Mouse (Mus musculus) thymus, postnatal 36 days (tissue): ENCODE results near the gene Lin28a.
A peak's percentile ranks its signal among the peaks of the same experiment; 100 is the strongest.

Source experiments
- DNase-seq, 2 experiments: peaks; one replicate each; pipeline ENCODE4 v3.0.0; 2022; ENCODE audit warnings: mixed read lengths in 2 of 2

The Lin28a gene

GRCm38 (mm10) chr4:134018779-134019145 is at the start of gene Lin28a:
Gene Lin28a (minus strand): TSS chr4:134018841.
- DNase-seq: no peak

DNA sequence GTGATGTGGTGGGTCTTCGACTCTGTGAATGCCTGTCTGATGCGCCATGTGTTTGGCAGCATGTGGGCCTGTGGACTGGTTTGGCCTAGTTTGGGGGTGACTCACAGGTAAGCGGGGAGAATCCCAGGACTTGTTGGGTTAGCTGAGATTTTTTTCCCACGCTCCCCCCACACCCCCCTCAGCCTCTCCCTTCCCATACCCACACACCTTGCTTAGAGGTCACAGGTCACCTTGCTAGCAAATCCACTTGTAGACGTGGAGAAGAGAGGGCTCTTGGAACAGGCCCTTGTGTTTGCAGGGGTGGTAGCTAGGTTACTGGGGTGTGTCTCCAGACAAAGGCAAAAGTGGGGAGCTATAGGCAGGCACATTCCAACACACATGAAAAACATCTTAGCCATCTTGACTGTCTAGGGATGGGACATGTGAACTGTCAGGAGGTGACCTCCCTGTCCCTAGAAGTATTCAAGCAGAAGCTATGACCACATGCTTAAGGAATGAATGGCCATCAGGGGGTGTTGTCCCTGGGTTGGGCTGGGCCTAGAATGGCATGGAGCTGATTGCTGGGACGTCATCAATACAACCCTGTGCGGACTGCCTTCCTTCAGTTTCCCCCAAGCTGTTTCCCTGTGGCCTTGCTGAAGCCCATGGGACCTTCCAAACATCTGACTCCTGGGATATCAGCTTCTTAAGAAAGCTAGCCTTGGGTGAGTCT is 49.3 kb upstream of the Lin28a start:
- DNase-seq: no peak

GRCm38 (mm10) chr4:134067383-134067782 is 48.7 kb upstream of the Lin28a start:
- DNase-seq: no peak

DNA sequence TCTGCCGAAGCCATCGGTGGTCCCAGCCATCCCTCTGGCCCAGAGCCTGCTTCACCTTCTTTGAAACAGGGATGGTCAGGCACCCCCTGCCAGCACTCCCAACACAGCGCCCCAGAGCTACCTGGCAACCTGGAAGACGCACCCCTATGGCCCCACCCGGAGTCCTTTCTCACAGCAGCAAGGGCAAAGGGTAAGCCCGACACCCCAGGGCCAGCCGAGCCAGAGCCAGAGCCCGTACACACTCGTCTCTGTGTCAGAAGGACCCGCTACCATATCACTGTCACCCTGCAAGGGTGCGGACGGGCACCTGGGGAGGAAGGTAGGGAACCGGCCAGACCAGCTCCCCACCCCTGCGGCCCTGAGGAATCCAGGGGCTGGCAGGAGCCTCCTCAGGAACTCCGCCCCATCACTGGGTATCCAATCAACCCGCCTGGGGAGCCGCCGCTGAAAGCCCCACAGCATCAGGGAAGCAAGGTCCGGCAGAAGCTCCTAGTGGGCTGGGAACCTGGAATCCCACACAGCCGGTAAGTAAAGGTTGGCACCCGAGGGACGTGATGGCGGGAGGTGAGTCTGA is 46.9 kb upstream of the Lin28a start:
- DNase-seq: no peak

DNA sequence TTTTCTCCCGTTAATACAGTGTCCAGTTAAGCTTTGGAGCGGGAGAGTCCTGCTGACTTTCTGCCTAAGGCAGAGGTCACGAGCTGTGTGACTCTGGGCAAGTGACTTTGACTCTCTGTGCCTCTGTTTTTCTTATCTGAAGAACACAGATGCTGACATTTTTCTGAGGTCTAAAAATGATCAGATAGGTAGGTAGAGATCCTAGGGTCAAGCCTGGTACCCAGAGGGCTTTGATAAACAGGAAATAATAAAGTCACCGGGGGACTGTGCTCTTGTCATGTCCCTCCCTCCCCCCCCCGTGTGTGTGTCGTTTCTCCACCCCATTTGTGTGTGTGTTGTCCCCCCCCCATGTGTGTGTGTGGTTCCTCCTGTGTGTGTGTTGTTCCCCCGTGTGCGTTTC is 43.9 kb upstream of the Lin28a start:
- no peak for DNase-seq

DNA sequence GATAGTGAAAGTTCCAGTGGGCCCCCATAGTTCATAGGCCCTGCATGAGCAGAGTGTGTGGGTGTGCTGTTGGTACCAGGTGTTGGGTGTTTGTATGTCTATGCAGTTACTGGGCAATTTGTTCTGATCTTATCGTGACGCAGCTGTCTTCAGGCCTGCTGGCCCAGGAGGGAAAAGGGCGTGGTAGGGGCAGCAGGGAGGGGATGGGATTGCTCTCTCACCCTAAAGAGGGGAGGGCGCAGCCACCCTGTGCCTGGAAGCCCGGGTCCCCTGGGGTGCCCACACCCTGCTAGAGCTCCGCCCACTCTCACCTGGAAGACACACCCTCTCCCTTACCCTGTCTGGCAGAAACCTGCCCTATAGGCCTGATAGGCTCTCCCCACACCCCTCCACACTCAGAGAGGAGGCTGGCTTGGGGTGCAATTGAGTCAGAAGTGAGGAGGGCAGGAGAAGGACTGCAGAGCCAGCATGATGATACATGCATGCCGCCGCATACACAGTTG is 43.4 kb upstream of the Lin28a start:
- peak; percentile 45 to 72 for DNase-seq

GRCm38 (mm10) chr4:134061166-134061830 is 42.7 kb upstream of the Lin28a start:
- peak; percentile 70 to 76 for DNase-seq

- no peak for DNase-seq
Observed at GRCm38 (mm10) chr4:134060135-134060865, 41.7 kb upstream of the Lin28a start, which contains the start of gene Crybg2. Gene Crybg2 (plus strand): TSS chr4:134060815.

DNA sequence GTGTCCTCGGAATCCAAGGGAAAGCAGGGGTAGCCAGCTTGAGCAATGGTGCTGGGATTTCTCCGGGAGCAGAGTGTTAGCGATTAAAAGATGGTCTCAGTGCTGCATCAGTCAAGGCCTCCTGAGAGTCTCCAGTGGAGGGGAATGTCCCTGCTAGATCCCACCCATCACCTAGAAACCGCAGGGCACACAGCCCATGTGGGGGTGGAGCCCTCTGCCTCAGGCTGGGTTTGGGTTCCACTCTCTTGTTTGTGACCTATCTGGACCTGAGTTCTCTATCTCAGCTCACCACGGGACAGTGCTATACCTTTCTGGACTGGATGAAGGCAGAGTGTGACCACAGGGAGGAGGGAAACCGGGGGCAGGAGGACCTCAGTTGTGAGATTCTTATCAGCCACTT is 40.3 kb upstream of the Lin28a start:
- no peak for DNase-seq

DNA sequence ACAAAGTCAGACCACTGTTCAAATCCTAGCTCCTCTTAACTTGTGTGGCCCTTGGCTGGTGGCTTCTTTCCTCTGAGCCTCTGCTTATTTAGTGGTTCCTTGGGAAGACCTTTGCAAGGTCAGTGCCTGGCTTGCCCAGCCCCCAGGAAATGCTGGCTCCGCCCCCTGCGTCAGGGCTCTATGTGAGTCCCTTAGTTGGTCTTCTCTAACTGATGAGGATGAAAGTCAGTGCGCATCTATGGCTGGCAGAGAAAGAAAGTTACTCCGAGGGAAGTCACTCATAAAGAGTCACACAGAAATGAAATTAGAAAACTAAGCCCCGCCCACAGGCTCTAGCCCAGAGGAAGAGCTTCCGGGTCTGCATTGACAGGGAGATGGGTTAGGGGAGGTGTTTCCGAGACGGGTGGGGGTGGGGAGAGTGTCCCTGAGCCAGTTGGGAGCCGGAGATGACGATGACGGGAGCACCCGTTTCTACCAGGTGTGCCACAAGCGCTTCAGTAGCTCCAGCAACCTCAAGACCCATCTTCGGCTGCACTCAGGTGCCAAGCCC is 39.6 kb upstream of the Lin28a start:
- peak; percentile 44 to 46 for DNase-seq

- no peak for DNase-seq
Observed at GRCm38 (mm10) chr4:134053538-134053937, 34.9 kb upstream of the Lin28a start, which contains the start of gene Zfp683. Gene Zfp683 (plus strand): TSS chr4:134053838.

GRCm38 (mm10) chr4:134052560-134052959 is 33.9 kb upstream of the Lin28a start:
- DNase-seq: peak; percentile 16 to 37

DNA sequence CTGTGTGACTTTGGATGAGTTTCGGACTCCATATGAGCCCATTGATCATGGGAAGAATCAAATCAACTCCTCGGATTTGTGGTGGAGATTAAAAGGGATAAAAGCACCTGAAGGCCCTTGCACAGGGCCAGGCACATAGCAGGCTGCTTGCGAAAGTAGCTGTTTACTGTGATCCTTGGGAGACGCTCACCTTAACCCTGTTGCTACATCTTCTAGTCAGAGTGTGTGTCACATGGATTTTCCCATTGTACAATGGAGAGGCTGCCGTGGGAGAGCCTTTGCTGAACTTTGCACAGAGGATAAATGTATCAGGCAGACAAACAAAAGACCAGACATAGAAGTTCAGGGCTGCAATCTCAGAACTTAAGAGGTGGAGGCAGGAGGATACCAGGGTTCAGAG is 33.3 kb upstream of the Lin28a start:
- DNase-seq: no peak

- DNase-seq: no peak
Observed at GRCm38 (mm10) chr4:134047648-134048047, 29.0 kb upstream of the Lin28a start.

DNA sequence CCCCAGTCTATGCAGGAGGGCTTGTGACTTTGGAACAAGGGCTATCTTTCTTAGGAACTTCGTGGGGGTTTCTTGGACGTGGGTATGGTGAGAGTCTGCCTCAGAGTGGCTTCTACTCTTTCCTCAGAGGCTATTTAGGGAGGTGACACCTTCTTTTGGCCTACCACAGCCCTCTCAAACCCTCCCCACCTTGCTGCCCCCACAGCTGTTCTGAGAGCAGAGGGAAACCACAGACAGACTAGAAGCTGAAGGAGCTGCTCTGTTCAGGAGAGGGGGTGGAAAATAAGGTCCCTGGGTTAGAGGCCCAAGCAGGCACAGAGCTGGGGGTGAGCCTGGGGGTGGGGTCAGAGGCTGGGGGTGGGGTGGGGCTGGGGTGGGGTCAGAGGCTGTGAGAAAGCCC is 24.4 kb upstream of the Lin28a start:
- peak; percentile 31 to 60 for DNase-seq

DNA sequence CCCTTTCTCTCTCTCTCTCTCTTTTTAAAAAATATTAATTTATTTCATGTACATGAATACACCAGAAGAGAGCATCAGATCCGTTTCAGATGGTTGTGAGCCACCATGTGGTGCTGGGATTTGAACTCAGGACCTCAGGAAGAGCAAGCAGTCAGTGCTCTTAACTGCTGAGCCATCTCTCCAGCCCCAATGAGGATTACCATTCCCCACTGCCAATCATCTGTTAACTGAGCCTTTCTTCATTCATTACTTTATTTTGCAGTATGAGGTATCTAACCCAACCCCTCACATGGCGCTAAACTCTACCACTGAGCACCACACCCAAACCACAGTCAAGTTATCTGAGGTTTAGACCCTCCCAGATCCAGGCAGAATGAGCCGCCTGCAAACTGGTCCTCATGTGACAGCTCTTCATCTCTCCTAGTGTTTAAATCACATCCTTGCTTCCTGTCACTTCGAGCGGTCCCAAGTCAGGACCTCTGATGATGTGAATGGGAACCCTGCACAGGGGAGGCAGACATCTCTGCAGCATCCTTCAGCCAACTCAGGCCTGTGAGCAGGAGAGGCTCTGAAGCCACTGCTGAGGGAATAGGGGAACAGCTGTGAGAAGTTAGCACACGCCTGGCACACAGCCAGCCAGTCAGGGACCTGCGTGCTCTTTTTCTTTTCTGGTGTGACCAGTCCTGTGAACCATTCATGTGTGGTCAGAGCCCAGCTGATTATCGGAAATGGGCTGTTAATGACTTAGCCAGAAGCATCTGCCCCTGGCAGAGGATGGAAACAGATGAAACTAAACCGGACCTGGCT is 22.9 kb upstream of the Lin28a start:
- DNase-seq: no peak

- peak; percentile 75 to 81 for DNase-seq
Observed at GRCm38 (mm10) chr4:134035953-134036352, 17.3 kb upstream of the Lin28a start.

DNA sequence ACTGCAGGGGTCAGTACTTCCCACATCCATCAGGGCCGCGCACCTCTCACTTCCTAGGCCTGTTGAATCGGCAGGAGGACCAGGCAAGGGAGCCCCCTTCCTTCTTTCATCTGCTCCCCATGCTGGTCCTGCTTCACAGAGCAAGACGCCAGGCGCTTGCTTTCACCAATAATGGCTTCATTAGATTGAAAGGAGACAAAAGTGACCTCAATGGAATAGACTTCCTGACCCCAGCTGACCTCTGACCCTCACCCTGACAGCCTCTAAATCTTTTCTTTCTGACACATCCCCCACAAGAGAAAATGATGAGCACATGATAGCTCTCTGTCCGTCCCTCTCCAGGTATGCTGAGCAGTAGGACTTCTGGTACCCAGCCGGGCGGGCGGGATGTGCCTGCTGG is 7.2 kb upstream of the Lin28a start:
- no peak for DNase-seq

- peak; percentile 52 to 70 for DNase-seq
Observed at GRCm38 (mm10) chr4:134020621-134021020, 2.0 kb upstream of the Lin28a start.

GRCm38 (mm10) chr4:134019641-134020351 is 1.2 kb upstream of the Lin28a start:
- no peak for DNase-seq

DNA sequence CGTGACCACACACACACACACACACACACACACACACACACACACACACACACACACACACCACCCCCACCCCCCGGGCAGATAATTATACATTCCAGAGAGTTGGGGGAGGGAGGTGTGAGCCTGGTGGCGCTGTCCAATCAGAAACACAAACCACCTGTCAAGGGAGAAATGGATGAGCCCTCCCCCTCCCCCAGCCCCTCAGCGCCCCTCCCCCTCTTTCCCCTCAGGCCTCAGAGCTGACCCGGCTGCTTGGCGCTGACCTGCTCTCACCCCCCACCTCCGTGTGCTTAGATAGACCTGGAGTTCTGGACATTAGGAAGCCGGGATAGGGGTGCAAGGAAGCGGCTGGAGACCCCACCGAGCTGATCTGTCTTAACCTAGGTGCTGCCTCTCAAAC is 569 bp upstream of the Lin28a start:
- no peak for DNase-seq
